Mouse (Mus musculus): ENCODE data around the gene Onecut1. TPM values are rescaled to one million over a fixed set of nuclear protein-coding genes. Genes with fewer than 3 reads are reported as not detected.

The Onecut1 gene
- 0.13 and 0.74 TPM in 2 replicates for total RNA-seq (2012; rRNA removed)

DNA sequence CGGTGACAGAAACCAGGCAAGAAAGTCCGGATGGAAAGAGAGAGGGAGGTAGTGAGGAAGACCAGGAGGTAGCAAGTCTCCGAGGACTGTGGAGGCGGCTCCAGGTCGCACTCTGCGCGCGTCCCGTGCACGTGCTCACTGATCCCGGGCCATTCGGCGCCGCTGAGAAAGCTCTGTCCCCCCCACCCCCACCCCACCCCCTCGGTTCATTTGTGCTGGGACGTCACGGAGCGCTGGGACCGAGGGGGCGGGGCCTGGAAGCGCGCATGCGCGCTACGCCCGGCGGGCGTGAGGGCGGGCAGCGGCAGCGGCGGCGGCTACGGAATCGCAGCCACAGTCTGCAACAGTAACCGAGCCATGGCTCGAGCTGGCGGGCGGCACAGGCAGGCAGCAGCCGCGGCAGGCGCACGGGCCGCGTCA lies at the start of gene Onecut1:
Gene Onecut1, plus strand, starts transcription at position 361 of the 420 bp plus-strand sequence.
- H3K27ac ChIP-seq (ENCODE audit: insufficient read depth, low read depth, low read length, poor library complexity, severe bottlenecking): no peak within 1 kb of the TSS
- in situ Hi-C loops (cut with MboI; ENCODE audit: low sequenced_read_pairs in 2 of 2, unreplicated experiment in 2 of 2): loop anchor here in 1 of 2 experiments (25.0 kb wide), 1 partner anchor 724 kb away; no protein-coding TSS in a partner anchor
- peaks cover 0 to 11% of the 10 kb centered on the region in 2 experiments; a peak in 1 of 4 replicates for H3K4me1 ChIP-seq (ENCODE audit: control insufficient read depth in 2 of 2, insufficient read depth in 2 of 2, low read length in 2 of 2, poor library complexity in 1 of 2)
- H3K4me3 ChIP-seq (ENCODE audit: insufficient read depth in 1 of 2, low read depth in 1 of 2, low read length in 2 of 2, poor library complexity in 1 of 2, severe bottlenecking in 1 of 2): peak within 1 kb of the TSS; percentile 65
- TF ChIP-seq MAFK (IDR thresholded peaks at IDR 0.05; ENCODE audit: insufficient read depth, low read depth, low read length) (no peak), ZNF384 (IDR thresholded peaks at IDR 0.05; ENCODE audit: low read depth, low read length) (no peak), HCFC1 (IDR thresholded peaks at IDR 0.05; ENCODE audit: borderline replicate concordance, insufficient read depth, low read length) (no peak), CHD2 (IDR thresholded peaks at IDR 0.05; ENCODE audit: low read depth, low read length) (no peak), ZC3H11A (IDR thresholded peaks at IDR 0.05; ENCODE audit: borderline replicate concordance, low read depth, low read length) (no peak)
- H3K36me3 ChIP-seq (ENCODE audit: control insufficient read depth, insufficient read depth, low read length, poor library complexity, severe bottlenecking): no peaks in the 10 kb centered on the region
- peak within 1 kb of the TSS; percentile 64 for H3K9ac ChIP-seq (ENCODE audit: insufficient read depth, low read depth, low read length, poor library complexity, severe bottlenecking)
- DNase-seq (ENCODE audit: low read depth, low spot score): no peak
- H3K9me3 ChIP-seq (ENCODE audit: control insufficient read depth, insufficient read depth, low read depth, low read length): no peaks in the 10 kb centered on the region

DNA sequence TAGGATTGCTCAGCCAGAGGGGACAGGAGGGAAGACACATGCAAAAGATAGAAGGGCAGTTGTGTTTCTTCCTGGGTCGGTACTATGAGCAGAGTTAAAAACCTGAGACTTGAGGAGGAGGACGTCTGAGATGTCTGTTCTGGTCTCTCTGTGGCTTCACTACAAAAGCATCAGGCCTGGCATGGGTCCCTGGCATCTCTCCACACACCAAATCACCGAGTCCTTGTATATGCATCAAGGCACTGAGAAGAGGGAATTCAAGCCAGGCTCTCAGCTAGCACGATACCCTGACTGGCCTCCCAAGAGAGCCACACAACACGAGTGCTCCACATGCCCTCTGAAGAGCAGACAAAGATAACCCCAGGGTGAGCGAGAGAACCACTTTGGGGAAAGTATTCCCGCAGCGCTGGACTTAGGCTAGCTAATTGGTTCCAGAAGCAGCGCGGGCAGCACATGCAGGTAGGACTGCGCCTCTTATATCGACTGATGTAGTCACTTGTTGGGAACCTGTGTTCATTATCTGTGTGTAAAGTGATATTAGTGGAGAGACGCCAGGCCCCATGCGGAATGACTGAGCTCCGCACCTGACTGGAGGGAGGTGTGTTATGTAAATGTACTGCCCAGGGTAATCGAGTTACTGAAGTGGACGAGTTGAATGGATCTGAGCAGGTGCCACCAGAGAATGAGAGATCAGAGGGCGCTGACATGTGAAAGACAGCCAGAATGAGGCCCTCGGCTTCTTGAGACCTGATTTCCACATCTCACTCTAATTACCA lies 41.8 kb upstream of the Onecut1 start:
- Histone ChIP-seq H3K9ac (ENCODE audit: insufficient read depth, low read depth, low read length, poor library complexity, severe bottlenecking) (no peak overlapping the region), H3K4me1 (ENCODE audit: control insufficient read depth in 2 of 2, insufficient read depth in 2 of 2, low read length in 2 of 2, poor library complexity in 1 of 2) (no peaks in the 10 kb centered on the region), H3K9me3 (ENCODE audit: control insufficient read depth, insufficient read depth, low read depth, low read length) (no peaks in the 10 kb centered on the region), H3K27ac (ENCODE audit: insufficient read depth, low read depth, low read length, poor library complexity, severe bottlenecking) (no peak overlapping the region), H3K36me3 (ENCODE audit: control insufficient read depth, insufficient read depth, low read length, poor library complexity, severe bottlenecking) (no peaks in the 10 kb centered on the region), H3K4me3 (ENCODE audit: insufficient read depth in 1 of 2, low read depth in 1 of 2, low read length in 2 of 2, poor library complexity in 1 of 2, severe bottlenecking in 1 of 2) (no peak overlapping the region)
- TF ChIP-seq MAFK (IDR thresholded peaks at IDR 0.05; ENCODE audit: insufficient read depth, low read depth, low read length) (no peak), ZC3H11A (IDR thresholded peaks at IDR 0.05; ENCODE audit: borderline replicate concordance, low read depth, low read length) (no peak), CHD2 (IDR thresholded peaks at IDR 0.05; ENCODE audit: low read depth, low read length) (no peak), HCFC1 (IDR thresholded peaks at IDR 0.05; ENCODE audit: borderline replicate concordance, insufficient read depth, low read length) (no peak), ZNF384 (IDR thresholded peaks at IDR 0.05; ENCODE audit: low read depth, low read length) (no peak)
- in situ Hi-C loops (cut with MboI; ENCODE audit: low sequenced_read_pairs in 2 of 2, unreplicated experiment in 2 of 2): no loop called here
- DNase-seq (ENCODE audit: low read depth, low spot score): no peak

DNA sequence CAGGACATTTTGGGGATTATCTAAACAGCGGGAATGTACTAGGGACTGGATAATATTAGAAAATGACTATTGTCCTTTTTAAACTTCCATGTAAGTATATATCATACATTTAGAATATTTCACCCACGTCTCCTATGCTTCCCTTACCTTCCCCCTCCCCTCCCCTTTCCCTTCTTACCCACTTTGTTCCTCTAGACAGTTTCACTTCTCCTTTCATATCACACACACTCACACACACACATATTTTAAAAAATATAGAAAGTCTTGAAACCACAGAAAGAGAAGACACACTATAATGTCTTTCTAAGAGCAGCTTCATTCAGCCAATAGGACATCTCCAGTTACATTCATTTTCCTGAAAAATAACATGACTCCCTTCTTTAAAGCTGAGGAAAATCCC lies 36.6 kb upstream of the Onecut1 start:
- H3K9ac ChIP-seq (ENCODE audit: insufficient read depth, low read depth, low read length, poor library complexity, severe bottlenecking): no peak overlapping the region
- no peaks in the 10 kb centered on the region for H3K4me1 ChIP-seq (ENCODE audit: control insufficient read depth in 2 of 2, insufficient read depth in 2 of 2, low read length in 2 of 2, poor library complexity in 1 of 2)
- no peak overlapping the region for H3K4me3 ChIP-seq (ENCODE audit: insufficient read depth in 1 of 2, low read depth in 1 of 2, low read length in 2 of 2, poor library complexity in 1 of 2, severe bottlenecking in 1 of 2)
- H3K36me3 ChIP-seq (ENCODE audit: control insufficient read depth, insufficient read depth, low read length, poor library complexity, severe bottlenecking): no peaks in the 10 kb centered on the region
- no peak overlapping the region for H3K27ac ChIP-seq (ENCODE audit: insufficient read depth, low read depth, low read length, poor library complexity, severe bottlenecking)
- in situ Hi-C loops (cut with MboI; ENCODE audit: low sequenced_read_pairs in 2 of 2, unreplicated experiment in 2 of 2): no loop called here
- DNase-seq (ENCODE audit: low read depth, low spot score): no peak
- H3K9me3 ChIP-seq (ENCODE audit: control insufficient read depth, insufficient read depth, low read depth, low read length): no peaks in the 10 kb centered on the region
- TF ChIP-seq HCFC1 (IDR thresholded peaks at IDR 0.05; ENCODE audit: borderline replicate concordance, insufficient read depth, low read length) (no peak), ZC3H11A (IDR thresholded peaks at IDR 0.05; ENCODE audit: borderline replicate concordance, low read depth, low read length) (no peak), MAFK (IDR thresholded peaks at IDR 0.05; ENCODE audit: insufficient read depth, low read depth, low read length) (no peak), ZNF384 (IDR thresholded peaks at IDR 0.05; ENCODE audit: low read depth, low read length) (no peak), CHD2 (IDR thresholded peaks at IDR 0.05; ENCODE audit: low read depth, low read length) (no peak)

DNA sequence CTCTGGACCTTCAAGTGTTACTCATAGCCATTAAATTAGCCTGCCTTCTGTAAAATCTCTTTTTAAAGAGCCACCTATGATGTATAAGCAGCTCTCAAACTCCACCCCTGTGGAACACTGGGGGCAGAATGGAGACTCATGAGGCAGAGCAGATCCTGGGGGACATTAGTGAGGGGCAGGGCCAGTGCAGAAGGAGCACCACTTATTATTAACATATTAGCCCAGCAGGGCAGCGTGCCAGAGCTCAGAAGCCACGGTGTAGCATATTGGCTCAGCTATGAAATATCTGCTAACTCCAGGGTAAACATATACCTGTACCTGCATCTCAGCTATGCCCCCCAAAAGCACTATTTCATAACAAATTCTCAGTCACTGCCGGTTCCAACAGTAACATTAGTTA lies 32.5 kb upstream of the Onecut1 start:
- TF ChIP-seq MAFK (IDR thresholded peaks at IDR 0.05; ENCODE audit: insufficient read depth, low read depth, low read length) (no peak), ZC3H11A (IDR thresholded peaks at IDR 0.05; ENCODE audit: borderline replicate concordance, low read depth, low read length) (no peak), HCFC1 (IDR thresholded peaks at IDR 0.05; ENCODE audit: borderline replicate concordance, insufficient read depth, low read length) (no peak), CHD2 (IDR thresholded peaks at IDR 0.05; ENCODE audit: low read depth, low read length) (no peak), ZNF384 (IDR thresholded peaks at IDR 0.05; ENCODE audit: low read depth, low read length) (no peak)
- no peaks in the 10 kb centered on the region for H3K9me3 ChIP-seq (ENCODE audit: control insufficient read depth, insufficient read depth, low read depth, low read length)
- no peak overlapping the region for H3K9ac ChIP-seq (ENCODE audit: insufficient read depth, low read depth, low read length, poor library complexity, severe bottlenecking)
- in situ Hi-C loops (cut with MboI; ENCODE audit: low sequenced_read_pairs in 2 of 2, unreplicated experiment in 2 of 2): no loop called here
- no peaks in the 10 kb centered on the region for H3K36me3 ChIP-seq (ENCODE audit: control insufficient read depth, insufficient read depth, low read length, poor library complexity, severe bottlenecking)
- no peak for DNase-seq (ENCODE audit: low read depth, low spot score)
- no peaks in the 10 kb centered on the region for H3K4me1 ChIP-seq (ENCODE audit: control insufficient read depth in 2 of 2, insufficient read depth in 2 of 2, low read length in 2 of 2, poor library complexity in 1 of 2)
- no peak overlapping the region for H3K4me3 ChIP-seq (ENCODE audit: insufficient read depth in 1 of 2, low read depth in 1 of 2, low read length in 2 of 2, poor library complexity in 1 of 2, severe bottlenecking in 1 of 2)
- H3K27ac ChIP-seq (ENCODE audit: insufficient read depth, low read depth, low read length, poor library complexity, severe bottlenecking): no peak overlapping the region

All from ES-E14 (cell line).